Mouse (Mus musculus) heart, adult 2 months (tissue): ENCODE data around the gene Gm42957.

Experiments used
- CTCF ChIP-seq: fragments of 200-600 bp; IDR thresholded peaks from 2 replicates; pipeline ENCODE4 v1.8.1; 2022; ENCODE audit warnings: antibody characterized with exemption, mild to moderate bottlenecking, moderate library complexity
- POLR2A ChIP-seq: fragments of 200-500 bp; IDR thresholded peaks from 2 replicates; pipeline ENCODE4 v1.6.1; 2011; ENCODE audit warnings: mild to moderate bottlenecking, low read depth, low read length, control low read depth; ENCODE audit not compliant: insufficient read depth

- TF ChIP-seq CTCF (no peak), POLR2A (peak; percentile 74)
Observed at GRCm38 (mm10) chr3:96600639-96601250, 34.5 kb upstream of the Gm42957 start, which contains the start of gene Lix1l.
